Mouse (Mus musculus) liver, adult 2 months (tissue): ENCODE data around the gene Pdia4.

Experiments used
- CTCF ChIP-seq: fragments of 200-500 bp; IDR thresholded peaks from 2 replicates; pipeline ENCODE4 v1.5.1; 2011; ENCODE audit warnings: low read depth, low read length, control low read depth
- POLR2A ChIP-seq: fragments of 200-500 bp; IDR thresholded peaks from 2 replicates; pipeline ENCODE4 v1.6.1; 2011; ENCODE audit warnings: low read length, control low read depth; ENCODE audit not compliant: insufficient read depth; ENCODE audit errors: extremely low read depth

GRCm38 (mm10) chr6:47828950-47829349, 15.7 kb upstream of the Pdia4 start:
- peak; percentile 48 for TF ChIP-seq CTCF
- no peak for TF ChIP-seq POLR2A
